Mouse (Mus musculus) spleen, adult 2 months (tissue): ENCODE measurements around the gene Rab3b. TPM values are rescaled to one million over a fixed set of nuclear protein-coding genes. Genes with fewer than 3 reads are reported as not detected.

ENCODE experiments used
- DNase-seq, 2 experiments: peaks; one replicate each; pipeline versions ENCODE4 v3.0.0 to v3.0.0-alpha.2; 2012 to 2021; ENCODE audit warnings: low spot score in 2 of 2, low read depth in 1 of 2
- H3K27ac ChIP-seq: fragments of 200-500 bp; 2 replicates; pipeline ENCODE4 v1.5.1; 2012; ENCODE audit warnings: low read length, inconsistent platforms; ENCODE audit not compliant: insufficient read depth
- H3K27me3 ChIP-seq: fragments of 200-500 bp; 2 replicates; pipeline ENCODE4 v1.6.1; 2012; ENCODE audit warnings: mild to moderate bottlenecking, moderate library complexity, low read length, inconsistent platforms; ENCODE audit not compliant: control insufficient read depth, insufficient read depth
- H3K36me3 ChIP-seq: fragments of 200-500 bp; 2 replicates; pipeline ENCODE4 v1.6.1; 2012; ENCODE audit warnings: mild to moderate bottlenecking, low read length, inconsistent platforms; ENCODE audit not compliant: control insufficient read depth, insufficient read depth
- H3K4me1 ChIP-seq: fragments of 200-500 bp; 2 replicates; pipeline ENCODE4 v1.6.1; 2011; ENCODE audit warnings: inconsistent platforms; ENCODE audit not compliant: control insufficient read depth, insufficient read depth, insufficient read length
- H3K4me3 ChIP-seq: fragments of 200-500 bp; 2 replicates; pipeline ENCODE4 v1.5.1; 2011; ENCODE audit warnings: mild to moderate bottlenecking, inconsistent platforms; ENCODE audit not compliant: insufficient read depth, insufficient read length; ENCODE audit errors: extremely low read depth
- CTCF ChIP-seq: fragments of 200-500 bp; IDR thresholded peaks from 2 replicates; pipeline ENCODE4 v1.5.1; 2011; ENCODE audit warnings: mild to moderate bottlenecking, inconsistent platforms; ENCODE audit not compliant: insufficient read depth, insufficient read length, insufficient replicate concordance; ENCODE audit errors: extremely low read depth
- POLR2A ChIP-seq: fragments of 200-500 bp; IDR thresholded peaks from 2 replicates; pipeline ENCODE4 v1.6.1; 2011; ENCODE audit warnings: low read depth, low read length, inconsistent platforms
- WGBS: fragments of 180-500 bp; shearing (Covaris S2); methylation state at CpG from one replicate; pipeline ENCODE4 v1.1.7; 2018; 5-methylcytosine and 5-hydroxymethylcytosine counted together
- polyA plus RNA-seq: library from polyadenylated mRNA; depleted of rRNA; stranded (reverse); fragments of >200 nt; gene quantifications from 2 replicates; pipeline ENCODE4 v1.2.3, GENCODE M21; 2012

Gene Rab3b
- polyA plus RNA-seq, 1 experiment: 0.81 TPM

GRCm38 (mm10) chr4:108971054-108971453, 92.2 kb downstream of the Rab3b start:
- Histone ChIP-seq H3K27me3 (peaks cover 2% of the 10 kb centered on the region; the same call in 1 of the 2 replicates), H3K36me3 (no peaks in the 10 kb centered on the region), H3K4me1 (no peaks in the 10 kb centered on the region), H3K27ac (no peak overlapping the region), H3K4me3 (no peak overlapping the region)
- 79% methylated on average over 5 of the region's 5 CpGs for WGBS
- TF ChIP-seq POLR2A (no peak), CTCF (no peak)
- DNase-seq: no peak

GRCm38 (mm10) chr4:108976458-108977071, 97.7 kb downstream of the Rab3b start:
- H3K27me3 ChIP-seq: peaks cover 2% of the 10 kb centered on the region; the same call in 1 of the 2 replicates
- no peaks in the 10 kb centered on the region for H3K4me1 ChIP-seq
- H3K27ac ChIP-seq: no peak overlapping the region
- WGBS: 55% methylated on average over 6 of the region's 6 CpGs
- TF ChIP-seq POLR2A: no peak
- TF ChIP-seq CTCF: peak; percentile 29; the same call in 1 of the 2 replicates
- DNase-seq: peak; percentile 13 to 17
- H3K4me3 ChIP-seq: no peak overlapping the region
- H3K36me3 ChIP-seq: no peaks in the 10 kb centered on the region

- Histone ChIP-seq H3K27me3 (no peaks in the 10 kb centered on the region), H3K4me1 (peaks cover 3% of the 10 kb centered on the region; the same call in 1 of the 2 replicates), H3K27ac (no peak overlapping the region), H3K4me3 (no peak overlapping the region), H3K36me3 (no peaks in the 10 kb centered on the region)
- TF ChIP-seq CTCF: no peak
- no peak for TF ChIP-seq POLR2A
- DNase-seq: no peak
- 59% methylated on average over 1 of the region's 1 CpGs for WGBS
These were observed 108.1 kb downstream of the Rab3b start for GRCm38 (mm10) chr4:108986833-108987472.

GRCm38 (mm10) chr4:108987473-108987842, 108.6 kb downstream of the Rab3b start:
- Histone ChIP-seq H3K27ac (no peak overlapping the region), H3K36me3 (no peaks in the 10 kb centered on the region), H3K4me3 (no peak overlapping the region), H3K4me1 (peaks cover 3% of the 10 kb centered on the region; the same call in 1 of the 2 replicates), H3K27me3 (no peaks in the 10 kb centered on the region)
- TF ChIP-seq POLR2A (no peak), CTCF (no peak)
- DNase-seq: peak in 1 of 2 experiments; percentile 43
- 30% methylated on average over 4 of the region's 4 CpGs for WGBS

- DNase-seq: no peak
- H3K4me3 ChIP-seq: no peak overlapping the region
- H3K27ac ChIP-seq: no peak overlapping the region
- H3K27me3 ChIP-seq: no peaks in the 10 kb centered on the region
- no peaks in the 10 kb centered on the region for H3K36me3 ChIP-seq
- TF ChIP-seq CTCF (no peak), POLR2A (no peak)
- H3K4me1 ChIP-seq: peaks cover 3% of the 10 kb centered on the region; the same call in 1 of the 2 replicates
- 91% methylated on average over 2 of the region's 2 CpGs for WGBS
These were observed 110.6 kb downstream of the Rab3b start for GRCm38 (mm10) chr4:108989430-108989829.

- Histone ChIP-seq H3K4me1 (peaks cover 3% of the 10 kb centered on the region; the same call in 1 of the 2 replicates), H3K27ac (no peak overlapping the region), H3K36me3 (no peaks in the 10 kb centered on the region), H3K4me3 (no peak overlapping the region), H3K27me3 (no peaks in the 10 kb centered on the region)
- TF ChIP-seq CTCF (no peak), POLR2A (no peak)
- DNase-seq: no peak
These were observed 111.2 kb downstream of the Rab3b start for GRCm38 (mm10) chr4:108990032-108990431.

GRCm38 (mm10) chr4:108990571-108990970, 111.7 kb downstream of the Rab3b start:
- TF ChIP-seq POLR2A: no peak
- TF ChIP-seq CTCF: no peak
- DNase-seq: no peak
- WGBS: 92% methylated on average over 6 of the region's 6 CpGs
- Histone ChIP-seq H3K27ac (no peak overlapping the region), H3K36me3 (no peaks in the 10 kb centered on the region), H3K4me3 (no peak overlapping the region), H3K27me3 (no peaks in the 10 kb centered on the region), H3K4me1 (peaks cover 3% of the 10 kb centered on the region; the same call in 1 of the 2 replicates)
